Mouse (Mus musculus) yolk sac, embryonic 10.5 days (tissue): ENCODE measurements around the gene Gprc5d.

ENCODE experiments used
- DNase-seq: peaks from one replicate; pipeline ENCODE4 v3.0.0-alpha.2; 2017; ENCODE audit warnings: low spot score

Gene Gprc5d

GRCm38 (mm10) chr6:135135735-135136134 is 17.7 kb upstream of the Gprc5d start:
- DNase-seq, result no peak

- no peak for DNase-seq
These were observed 15.4 kb upstream of the Gprc5d start for GRCm38 (mm10) chr6:135133486-135133885.

- no peak for DNase-seq
These were observed 15.0 kb upstream of the Gprc5d start for GRCm38 (mm10) chr6:135133086-135133485.

- no peak for DNase-seq
These were observed 6.8 kb upstream of the Gprc5d start for GRCm38 (mm10) chr6:135124755-135125380.

- no peak for DNase-seq
These were observed 1.6 kb downstream of the Gprc5d start for GRCm38 (mm10) chr6:135116479-135116878.

- DNase-seq, result no peak
These were observed 5.0 kb downstream of the Gprc5d start for GRCm38 (mm10) chr6:135113114-135113436.

- no peak for DNase-seq
These were observed 5.5 kb downstream of the Gprc5d start for GRCm38 (mm10) chr6:135112411-135113113.

- DNase-seq, result no peak
These were observed 11.1 kb downstream of the Gprc5d start for GRCm38 (mm10) chr6:135107014-135107413.

GRCm38 (mm10) chr6:135102736-135103303 is 15.3 kb downstream of the Gprc5d start:
- DNase-seq, result no peak

- DNase-seq, result no peak
These were observed 17.2 kb downstream of the Gprc5d start for GRCm38 (mm10) chr6:135100787-135101472.

- no peak for DNase-seq
These were observed 25.1 kb downstream of the Gprc5d start for GRCm38 (mm10) chr6:135092798-135093470.

- DNase-seq, result no peak
These were observed 27.4 kb downstream of the Gprc5d start for GRCm38 (mm10) chr6:135090661-135091060.

- DNase-seq, result no peak
These were observed 28.3 kb downstream of the Gprc5d start for GRCm38 (mm10) chr6:135089786-135090185.

- peak; percentile 71 for DNase-seq
These were observed 30.2 kb downstream of the Gprc5d start for GRCm38 (mm10) chr6:135087721-135088451.

- DNase-seq, result no peak
These were observed 32.4 kb downstream of the Gprc5d start for GRCm38 (mm10) chr6:135085703-135086102.

- DNase-seq, result no peak
These were observed 34.0 kb downstream of the Gprc5d start for GRCm38 (mm10) chr6:135083991-135084502.

- DNase-seq, result no peak
These were observed 39.7 kb downstream of the Gprc5d start for GRCm38 (mm10) chr6:135078420-135078819.

GRCm38 (mm10) chr6:135076202-135076601 is 41.9 kb downstream of the Gprc5d start:
- DNase-seq, result no peak

- no peak for DNase-seq
These were observed 43.6 kb downstream of the Gprc5d start for GRCm38 (mm10) chr6:135074405-135074947.

GRCm38 (mm10) chr6:135070347-135070746 is 47.7 kb downstream of the Gprc5d start:
- no peak for DNase-seq

- no peak for DNase-seq
These were observed 48.2 kb downstream of the Gprc5d start for GRCm38 (mm10) chr6:135069856-135070255.
